ENCODE assay signal across 14 mouse cellular contexts in genomic region chr5:73189443-73190160, GRCm38 (mm10).
DNase-seq lines count a peak whose midpoint lies in the region; ATAC-seq and TF ChIP-seq lines count a peak whose summit lies in the region.
"Had no signal": no experiment of that assay in that cellular context is flagged by ENCODE, and none has a peak within 500 bp of the region (broad histone marks: within the 10 kb centered on the region; RNA-seq: fewer than 3 reads in every experiment).

No protein-coding gene starts in this region.

- no peak overlapping the region for H3K4me2 ChIP-seq in kidney, embryonic 15.5 days
- H3K4me2 ChIP-seq in liver, embryonic 16.5 days (ENCODE audit: low read depth, low read length) = peak overlapping the region; percentile 62
- H3K4me2 ChIP-seq: limb, embryonic 13.5 days had no signal

- H3K9ac ChIP-seq in kidney, embryonic 15.5 days = no peak overlapping the region
- no peak overlapping the region for H3K9ac ChIP-seq in ES-E14 (ENCODE audit: insufficient read depth, low read depth, low read length, poor library complexity, severe bottlenecking)
- peak overlapping the region; percentile 60 for H3K9ac ChIP-seq in liver, embryonic 16.5 days (ENCODE audit: low read depth, low read length)
- H3K9ac ChIP-seq: limb, embryonic 13.5 days had no signal

- 82% methylated on average over 9 of the region's 9 CpGs for WGBS in kidney, embryonic 15.5 days
- 63% methylated on average over 9 of the region's 9 CpGs for WGBS in liver, embryonic 16.5 days (ENCODE audit: insufficient replicate concordance)

- H3K36me3 ChIP-seq in kidney, embryonic 15.5 days = 0 out of 2 replicates have a peak, but pooled peaks cover 5% of the 10 kb centered on the region
- H3K36me3 ChIP-seq in ES-E14 (ENCODE audit: control insufficient read depth, insufficient read depth, low read length, poor library complexity, severe bottlenecking) = no peaks in the 10 kb centered on the region; the same call in 1 of the 2 replicates
- H3K36me3 ChIP-seq in liver, embryonic 16.5 days (ENCODE audit: control insufficient read depth, insufficient read depth) = peaks cover 11% of the 10 kb centered on the region; the same call in 1 of the 2 replicates

- 0 out of 2 replicates have a peak overlapping the region, but pooled peaks have one; percentile 5 for H3K27ac ChIP-seq in kidney, embryonic 15.5 days
- no peak overlapping the region for H3K27ac ChIP-seq in ES-E14 (ENCODE audit: insufficient read depth, low read depth, low read length, poor library complexity, severe bottlenecking)
- peak overlapping the region; percentile 75 for H3K27ac ChIP-seq in liver, embryonic 16.5 days (ENCODE audit: low read length)
- H3K27ac ChIP-seq: heart, adult 2 months; limb, embryonic 13.5 days had no signal

- ATAC-seq in kidney, embryonic 15.5 days (replicated peaks; ENCODE audit: low FRiP score) = no peak
- no peak for ATAC-seq in liver, embryonic 16.5 days (ENCODE audit: low read depth)

- no peaks in the 10 kb centered on the region for H3K27me3 ChIP-seq in kidney, embryonic 15.5 days
- H3K27me3 ChIP-seq in liver, embryonic 16.5 days (ENCODE audit: control insufficient read depth, insufficient read depth, low read depth, low read length) = no peaks in the 10 kb centered on the region
- H3K27me3 ChIP-seq: limb, embryonic 13.5 days; megakaryocyte, embryonic 14.5 days had no signal

- H3K9me3 ChIP-seq in kidney, embryonic 15.5 days (replicated peaks) = no peaks in the 10 kb centered on the region
- no peaks in the 10 kb centered on the region for H3K9me3 ChIP-seq in ES-E14 (ENCODE audit: control insufficient read depth, insufficient read depth, low read depth, low read length)
- no peaks in the 10 kb centered on the region for H3K9me3 ChIP-seq in liver, embryonic 16.5 days (replicated peaks; ENCODE audit: control insufficient read depth, low read length)
- H3K9me3 ChIP-seq: limb, embryonic 13.5 days had no signal

- DNase-seq in kidney, postnatal 25 days = no peak
- no peak for DNase-seq in ES-E14 (ENCODE audit: low read depth, low spot score)
- peak; percentile 57 for DNase-seq in c-Kit-negative CD71-positive TER-119-positive erythroid progenitor cells, embryonic 14.5 days (ENCODE audit: low read depth, low spot score)
- no peak for DNase-seq in layer of hippocampus, postnatal 36 days
- no peak for DNase-seq in gastrocnemius, adult 18-20 months (ENCODE audit: low spot score)
- no peak for DNase-seq in adrenal gland, adult 2 months
- DNase-seq: cerebellum, adult 9-11 months; heart, adult 2 months; kidney, adult 11 months; kidney, postnatal 36 days had no signal

- no peak overlapping the region for H3K4me3 ChIP-seq in kidney, embryonic 15.5 days (replicated peaks)
- no peak overlapping the region for H3K4me3 ChIP-seq in ES-E14 (ENCODE audit: insufficient read depth in 1 of 2, low read depth in 1 of 2, low read length in 2 of 2, poor library complexity in 1 of 2, severe bottlenecking in 1 of 2)
- H3K4me3 ChIP-seq in liver, embryonic 16.5 days (ENCODE audit: low read depth, low read length) = peak overlapping the region; percentile 66
- H3K4me3 ChIP-seq: heart, adult 2 months; limb, embryonic 13.5 days; megakaryocyte, embryonic 14.5 days had no signal

- H3K4me1 ChIP-seq in kidney, embryonic 15.5 days = peaks cover 30% of the 10 kb centered on the region
- H3K4me1 ChIP-seq in ES-E14 (ENCODE audit: control insufficient read depth in 2 of 2, insufficient read depth in 2 of 2, low read length in 2 of 2, poor library complexity in 1 of 2) = peaks cover 5 to 16% of the 10 kb centered on the region in 2 experiments; a peak in 2 of 4 replicates
- H3K4me1 ChIP-seq in liver, embryonic 16.5 days (ENCODE audit: control insufficient read depth, low read depth, low read length) = peaks cover 55% of the 10 kb centered on the region

- in situ Hi-C loops in ES-E14 (cut with MboI; ENCODE audit: low sequenced_read_pairs in 2 of 2, unreplicated experiment in 2 of 2) = no loop called here

TF ChIP-seq in ES-E14, 5 proteins besides CTCF, POLR2A, EP300 and RAD21:
- TF ChIP-seq MAFK (IDR thresholded peaks at IDR 0.05; ENCODE audit: insufficient read depth, low read depth, low read length) (peak; percentile 92), CHD2 (IDR thresholded peaks at IDR 0.05; ENCODE audit: low read depth, low read length) (no peak)
TF ChIP-seq in ES-E14: peak in this region for 1.
